Mouse (Mus musculus) lung, adult 2 months (tissue): ENCODE results near the gene Tmem135. TPM values are rescaled to one million over a fixed set of nuclear protein-coding genes. Genes with fewer than 3 reads are reported as not detected.

ENCODE experiments used
- DNase-seq: peaks from one replicate; pipeline ENCODE4 v3.0.0; 2022
- H3K4me1 ChIP-seq: fragments of 200-500 bp; 2 replicates; pipeline ENCODE4 v1.6.1; 2011; ENCODE audit warnings: low read length; ENCODE audit not compliant: control insufficient read depth, insufficient read depth
- H3K4me3 ChIP-seq: fragments of 200-500 bp; replicated peaks from 2 replicates; pipeline ENCODE3; 2011; ENCODE audit warnings: low read depth, mild to moderate bottlenecking, control low read depth, low read length; ENCODE audit errors: extremely low read depth
- CTCF ChIP-seq: fragments of 200-500 bp; IDR thresholded peaks from 2 replicates; pipeline ENCODE4 v1.5.1; 2011; ENCODE audit warnings: mild to moderate bottlenecking, low read length, control low read depth; ENCODE audit not compliant: insufficient read depth
- POLR2A ChIP-seq: fragments of 200-500 bp; IDR thresholded peaks from 2 replicates; pipeline ENCODE4 v1.6.1; 2011; ENCODE audit warnings: low read depth, mild to moderate bottlenecking, control low read depth, low read length, borderline replicate concordance; ENCODE audit errors: extremely low read depth
- WGBS: fragments of 180-500 bp; shearing (Covaris S2); methylation state at CpG from one replicate; pipeline ENCODE4 v1.1.7; 2018; 5-methylcytosine and 5-hydroxymethylcytosine counted together
- polyA plus RNA-seq: library from polyadenylated mRNA; depleted of rRNA; stranded (reverse); fragments of >200 nt; gene quantifications from 2 replicates; pipeline ENCODE4 v1.2.3, GENCODE M21; 2012

Tmem135 gene
- polyA plus RNA-seq, 1 experiment = 48.9 TPM

DNA sequence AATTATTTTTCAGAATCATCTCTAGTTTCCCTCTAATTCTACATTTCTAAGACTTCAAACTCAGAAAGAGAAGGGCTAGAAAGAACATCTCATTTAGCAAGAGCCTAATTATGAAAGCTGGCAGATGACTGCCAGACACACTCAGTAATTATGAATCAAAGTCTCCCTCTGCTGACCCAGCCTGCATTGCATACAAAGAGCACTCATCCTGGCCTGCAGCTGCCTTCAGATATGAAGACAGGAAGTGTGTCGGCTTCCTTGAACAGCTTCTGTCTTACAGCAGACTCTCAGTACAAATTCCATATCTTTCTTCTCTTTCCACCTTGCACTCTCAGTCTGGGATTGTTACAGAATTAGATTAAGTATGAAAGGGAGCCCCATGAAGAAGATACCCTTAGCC lies 33.1 kb downstream of the Tmem135 start:
- no peak for DNase-seq
- WGBS = 4% methylated on average over 1 of the region's 1 CpGs
- Histone ChIP-seq H3K4me3 (no peak overlapping the region), H3K4me1 (peaks cover 3% of the 10 kb centered on the region; the same call in 1 of the 2 replicates)
- peak; percentile 55 for TF ChIP-seq CTCF
- TF ChIP-seq POLR2A = no peak

DNA sequence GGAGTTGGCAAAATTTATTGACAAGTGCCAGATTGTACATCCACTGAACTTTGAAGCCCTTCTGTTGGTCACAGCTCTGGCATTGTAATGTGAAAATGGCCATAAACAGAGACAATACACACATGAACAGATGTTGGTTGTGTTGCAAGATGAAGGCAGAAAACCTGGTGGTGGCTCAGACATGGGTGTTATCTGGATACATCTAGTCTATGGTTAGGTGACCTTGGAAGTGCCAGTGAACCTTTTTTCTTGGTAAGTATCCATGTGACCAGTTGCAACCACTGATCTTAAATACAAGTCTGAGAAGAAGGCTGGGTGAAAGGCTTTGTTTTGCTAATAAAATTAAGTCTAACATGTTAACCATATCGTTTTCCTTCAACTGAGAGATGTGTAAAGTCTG lies 33.9 kb downstream of the Tmem135 start:
- H3K4me1 ChIP-seq = peaks cover 3% of the 10 kb centered on the region; the same call in 1 of the 2 replicates
- TF ChIP-seq CTCF (no peak), POLR2A (no peak)
- DNase-seq = no peak
- no peak overlapping the region for H3K4me3 ChIP-seq
- 92% methylated on average over 1 of the region's 1 CpGs for WGBS

- WGBS = 34% methylated on average over 3 of the region's 3 CpGs
- H3K4me3 ChIP-seq = no peak overlapping the region
- H3K4me1 ChIP-seq = peaks cover 3% of the 10 kb centered on the region; the same call in 1 of the 2 replicates
- TF ChIP-seq POLR2A = no peak
- TF ChIP-seq CTCF = no peak
- no peak for DNase-seq
Measured at GRCm38 (mm10) chr7:89367643-89368042, 36.4 kb downstream of the Tmem135 start.

- 64% methylated on average over 10 of the region's 10 CpGs for WGBS
- peaks cover 3% of the 10 kb centered on the region; the same call in 1 of the 2 replicates for H3K4me1 ChIP-seq
- H3K4me3 ChIP-seq = no peak overlapping the region
- TF ChIP-seq POLR2A (no peak), CTCF (no peak)
- DNase-seq = no peak
Measured at GRCm38 (mm10) chr7:89365135-89365880, 38.7 kb downstream of the Tmem135 start.

DNA sequence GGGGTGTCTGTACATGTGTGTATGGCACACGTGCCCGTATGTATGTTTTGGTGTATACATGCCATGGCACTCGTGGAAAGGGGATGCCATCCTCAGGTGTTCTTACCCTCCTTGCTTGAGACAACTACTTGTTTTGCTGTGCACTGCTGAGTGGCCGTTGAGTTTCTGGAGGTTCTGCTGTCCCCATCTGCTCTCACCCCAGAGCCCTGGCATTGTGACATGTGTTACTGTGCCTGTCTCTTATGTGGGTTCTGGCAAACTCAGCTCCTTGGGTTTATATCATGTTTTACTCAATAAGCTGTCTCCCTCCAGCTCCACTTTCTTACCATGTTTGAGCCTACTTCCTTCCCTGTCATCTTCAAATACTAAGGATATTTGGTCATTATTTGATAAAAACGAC lies 40.0 kb downstream of the Tmem135 start:
- TF ChIP-seq POLR2A (no peak), CTCF (no peak)
- Histone ChIP-seq H3K4me3 (no peak overlapping the region), H3K4me1 (peaks cover 3% of the 10 kb centered on the region; the same call in 1 of the 2 replicates)
- 85% methylated on average over 5 of the region's 5 CpGs for WGBS
- DNase-seq = no peak

DNA sequence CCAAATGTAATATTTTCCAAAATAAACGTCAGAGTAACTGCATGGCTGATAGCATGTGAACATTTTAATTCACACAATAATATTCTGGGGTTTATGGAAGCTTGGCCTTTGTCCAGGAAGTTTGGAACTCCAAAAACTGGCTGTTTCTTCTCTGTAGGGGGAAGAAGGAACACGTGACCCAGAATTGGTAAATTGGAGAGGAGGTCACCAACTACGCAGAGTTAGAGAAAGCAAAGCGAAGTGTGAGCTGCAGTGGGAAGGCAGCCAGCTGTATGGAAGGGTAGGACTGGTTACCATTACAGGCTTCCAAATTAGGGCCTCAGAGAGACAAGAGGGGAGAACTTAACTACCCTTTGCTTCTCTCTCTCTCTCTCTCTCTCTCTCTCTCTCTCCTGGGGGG lies 47.7 kb downstream of the Tmem135 start:
- H3K4me1 ChIP-seq = no peaks in the 10 kb centered on the region
- no peak for TF ChIP-seq POLR2A
- TF ChIP-seq CTCF = no peak
- WGBS = 62% methylated on average over 4 of the region's 4 CpGs
- H3K4me3 ChIP-seq = no peak overlapping the region
- DNase-seq = no peak

- Histone ChIP-seq H3K4me3 (no peak overlapping the region), H3K4me1 (no peaks in the 10 kb centered on the region)
- WGBS = 68% methylated on average over 8 of the region's 8 CpGs
- no peak for TF ChIP-seq POLR2A
- TF ChIP-seq CTCF = no peak
- DNase-seq = no peak
Measured at GRCm38 (mm10) chr7:89355519-89356255, 48.3 kb downstream of the Tmem135 start.

DNA sequence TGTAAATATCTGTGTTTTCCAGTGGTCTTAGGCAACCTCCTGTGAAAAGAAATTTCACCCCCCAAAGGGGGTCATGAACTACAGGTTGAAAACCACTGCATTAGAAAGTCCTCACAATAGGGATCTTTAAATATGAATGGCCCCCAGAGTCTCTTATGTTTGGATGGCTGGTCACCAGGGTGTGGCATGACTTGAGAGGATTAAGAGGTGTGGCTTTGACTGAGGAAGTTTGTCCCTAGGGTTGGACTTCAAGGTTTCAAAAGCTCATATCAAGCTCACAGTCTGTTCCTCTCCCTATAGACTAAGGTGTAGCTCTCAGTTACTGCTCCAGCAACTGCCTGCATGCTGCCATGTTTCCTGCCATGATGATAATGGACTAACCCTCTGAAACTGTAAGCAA lies 62.0 kb downstream of the Tmem135 start:
- no peak for TF ChIP-seq CTCF
- TF ChIP-seq POLR2A = no peak
- Histone ChIP-seq H3K4me1 (peaks cover 3% of the 10 kb centered on the region; the same call in 1 of the 2 replicates), H3K4me3 (no peak overlapping the region)
- DNase-seq = no peak

GRCm38 (mm10) chr7:89339808-89340207 lies 64.2 kb downstream of the Tmem135 start:
- Histone ChIP-seq H3K4me3 (no peak overlapping the region), H3K4me1 (peaks cover 3% of the 10 kb centered on the region; the same call in 1 of the 2 replicates)
- TF ChIP-seq CTCF = no peak
- TF ChIP-seq POLR2A = no peak
- DNase-seq = no peak
- 88% methylated on average over 1 of the region's 1 CpGs for WGBS

DNA sequence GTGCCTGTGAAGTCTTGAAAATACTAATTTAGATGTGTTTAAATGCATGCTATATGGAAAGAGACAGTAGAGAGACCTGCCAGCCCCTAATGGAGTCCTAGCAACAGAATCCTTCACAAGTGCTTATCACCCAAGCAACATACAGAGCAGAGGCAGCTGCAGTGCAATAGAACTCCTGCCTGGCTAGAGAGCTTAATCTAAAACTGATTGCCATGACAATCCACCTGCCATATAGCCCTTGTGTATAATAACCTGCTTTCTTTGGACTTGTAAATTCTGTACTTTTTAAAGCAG lies 64.9 kb downstream of the Tmem135 start:
- DNase-seq = no peak
- Histone ChIP-seq H3K4me3 (peak overlapping the region; percentile 77), H3K4me1 (peaks cover 3% of the 10 kb centered on the region; the same call in 1 of the 2 replicates)
- TF ChIP-seq POLR2A (no peak), CTCF (no peak)
